Mouse (Mus musculus) heart, embryonic 11.5 days (tissue): ENCODE results near the gene Gab1. TPM values are rescaled to one million over a fixed set of nuclear protein-coding genes. Genes with fewer than 3 reads are reported as not detected.

Experiments
- ATAC-seq: fragments of 200-750 bp; cut with Nextera tagmentation; replicated peaks from 2 replicates; pipeline ENCODE4 v1.8.0; 2017; ENCODE audit warnings: moderate library complexity; ENCODE audit not compliant: insufficient number of reproducible peaks, low FRiP score, low TSS enrichment
- H3K27ac ChIP-seq: fragments of 300-500 bp; sonication (generic); 2 replicates; pipeline ENCODE4 v1.5.1; 2014; ENCODE audit warnings: mild to moderate bottlenecking, low read depth, low read length
- H3K27me3 ChIP-seq: fragments of 300-500 bp; sonication (generic); 2 replicates; pipeline ENCODE4 v1.6.1; 2014; ENCODE audit warnings: mild to moderate bottlenecking, low read length, mixed read lengths; ENCODE audit not compliant: control insufficient read depth, insufficient read depth
- H3K36me3 ChIP-seq: fragments of 300-500 bp; sonication (generic); 2 replicates; pipeline ENCODE4 v1.6.1; 2014; ENCODE audit warnings: mild to moderate bottlenecking, low read length, moderate library complexity, mixed read lengths; ENCODE audit not compliant: control insufficient read depth, insufficient read depth
- H3K4me1 ChIP-seq: fragments of 300-500 bp; sonication (generic); 2 replicates; pipeline ENCODE4 v1.6.1; 2014; ENCODE audit warnings: low read length; ENCODE audit not compliant: control insufficient read depth, insufficient read depth
- H3K4me2 ChIP-seq: fragments of 300-500 bp; sonication (generic); 2 replicates; pipeline ENCODE4 v1.6.1; 2014; ENCODE audit warnings: mild to moderate bottlenecking, moderate library complexity
- H3K4me3 ChIP-seq: fragments of 300-500 bp; sonication (generic); 2 replicates; pipeline ENCODE4 v1.5.1; 2014; ENCODE audit warnings: low read depth, low read length
- H3K9ac ChIP-seq: fragments of 300-500 bp; sonication (generic); 2 replicates; pipeline ENCODE4 v1.6.1; 2014; ENCODE audit warnings: mild to moderate bottlenecking, low read depth, low read length, moderate library complexity
- H3K9me3 ChIP-seq: fragments of 300-500 bp; sonication (generic); replicated peaks from 2 replicates; pipeline ENCODE4 v1.6.1; 2016; ENCODE audit warnings: low read length; ENCODE audit not compliant: control insufficient read depth
- WGBS: fragments of 180-500 bp; shearing (Covaris S2); extraction: QIAGEN DNeasy Blood & Tissue Kit; methylation state at CpG from one replicate; pipeline ENCODE4 v1.1.7; 2014; ENCODE audit not compliant: insufficient replicate concordance; 5-methylcytosine and 5-hydroxymethylcytosine counted together
- polyA plus RNA-seq: library from polyadenylated mRNA; unstranded; fragments of >200 nt; fragmentation: Nextera tagmentation; extraction: Ambion mirVana; gene quantifications from 2 replicates; pipeline ENCODE4 v1.2.1, GENCODE M21; 2014

The Gab1 gene
- polyA plus RNA-seq, 1 experiment from 2014 or later = 35.0 TPM

DNA sequence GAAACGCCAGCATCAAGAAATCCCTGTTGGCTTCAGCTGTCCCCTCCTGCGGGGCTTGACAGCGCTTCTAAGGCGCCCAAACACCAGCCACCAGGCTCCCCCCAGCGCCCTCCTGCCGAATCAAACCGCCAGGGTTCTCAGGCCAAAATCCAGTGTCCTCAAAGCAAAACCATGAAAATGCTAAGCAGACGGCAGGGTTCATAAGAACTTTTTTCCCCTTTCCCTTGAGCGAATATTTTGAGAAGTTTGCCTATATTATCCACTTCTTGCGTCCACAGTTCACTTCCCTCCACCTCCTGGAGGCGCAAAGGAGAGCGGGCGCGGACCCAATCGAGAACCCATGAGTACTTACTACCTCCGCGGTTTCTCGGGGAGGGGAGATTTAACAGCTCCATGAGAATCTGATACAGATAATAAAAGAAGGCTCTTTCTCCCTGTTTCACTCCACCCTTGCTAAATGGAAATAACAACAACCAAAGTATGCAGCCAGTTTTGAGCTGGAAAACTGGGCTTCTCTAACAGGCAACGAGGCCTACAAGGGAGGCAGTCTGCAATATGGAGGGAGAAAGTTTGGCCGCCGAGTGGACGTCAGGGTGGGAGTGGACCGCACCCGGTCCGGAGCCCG, 1.4 kb downstream of the Gab1 start:
- Histone ChIP-seq H3K9ac (peak overlapping the region; percentile 73), H3K36me3 (no peaks in the 10 kb centered on the region), H3K9me3 (no peaks in the 10 kb centered on the region), H3K27ac (peak overlapping the region; percentile 92), H3K4me1 (peaks cover 6% of the 10 kb centered on the region), H3K4me2 (peak overlapping the region; percentile 87), H3K27me3 (no peaks in the 10 kb centered on the region), H3K4me3 (peak overlapping the region; percentile 74)
- no peak for ATAC-seq
- WGBS = 0% methylated on average over 26 of the region's 26 CpGs

DNA sequence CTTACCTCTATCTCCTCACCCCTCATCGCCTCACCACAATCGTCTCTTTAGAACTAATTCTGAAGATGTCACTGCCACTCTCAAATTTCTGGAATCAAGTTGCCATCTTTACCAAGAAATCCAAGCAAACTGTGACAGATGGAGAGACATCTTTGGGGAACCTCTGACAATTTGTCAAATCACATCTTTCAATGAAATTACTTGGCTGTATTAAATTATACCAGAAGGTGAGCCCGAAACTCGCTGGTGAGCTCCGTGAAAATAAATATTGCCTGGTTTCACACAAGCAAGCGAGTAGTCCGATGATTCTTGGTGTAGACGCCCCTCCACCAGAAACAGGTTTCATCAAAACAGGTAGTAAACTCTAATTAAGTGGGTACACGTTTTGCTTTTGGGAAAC, 2.2 kb downstream of the Gab1 start:
- Histone ChIP-seq H3K9ac (peak overlapping the region; percentile 73), H3K4me2 (peak overlapping the region; percentile 87), H3K4me1 (peaks cover 6% of the 10 kb centered on the region), H3K27ac (no peak overlapping the region), H3K36me3 (no peaks in the 10 kb centered on the region), H3K4me3 (peak overlapping the region; percentile 74), H3K9me3 (no peaks in the 10 kb centered on the region), H3K27me3 (no peaks in the 10 kb centered on the region)
- no peak for ATAC-seq
- 37% methylated on average over 9 of the region's 9 CpGs for WGBS

DNA sequence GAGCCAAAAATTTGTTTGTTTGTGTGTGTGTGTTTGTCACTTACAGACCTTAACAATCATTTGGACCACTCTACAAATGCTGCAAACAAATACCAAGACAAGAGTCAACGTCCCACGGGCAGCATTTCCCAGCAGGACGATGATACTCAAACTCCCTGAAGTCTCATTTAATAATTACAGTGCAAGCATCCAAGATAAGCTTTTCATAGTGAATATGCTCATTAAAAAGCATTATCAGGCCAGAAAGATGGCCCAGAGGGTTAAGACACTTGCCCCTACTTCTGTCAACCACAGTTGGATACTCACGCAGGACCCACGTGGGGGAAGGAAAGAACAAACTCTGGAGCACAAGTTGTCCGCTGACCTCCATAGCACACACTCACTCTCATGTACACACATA, 4.8 kb downstream of the Gab1 start:
- no peak for ATAC-seq
- peaks cover 21% of the 10 kb centered on the region for H3K4me1 ChIP-seq
- H3K4me2 ChIP-seq = no peak overlapping the region
- H3K27me3 ChIP-seq = no peaks in the 10 kb centered on the region
- WGBS = 89% methylated on average over 6 of the region's 6 CpGs
- H3K9ac ChIP-seq = no peak overlapping the region
- H3K27ac ChIP-seq = no peak overlapping the region
- no peak overlapping the region for H3K4me3 ChIP-seq
- no peaks in the 10 kb centered on the region for H3K36me3 ChIP-seq
- H3K9me3 ChIP-seq = no peaks in the 10 kb centered on the region

DNA sequence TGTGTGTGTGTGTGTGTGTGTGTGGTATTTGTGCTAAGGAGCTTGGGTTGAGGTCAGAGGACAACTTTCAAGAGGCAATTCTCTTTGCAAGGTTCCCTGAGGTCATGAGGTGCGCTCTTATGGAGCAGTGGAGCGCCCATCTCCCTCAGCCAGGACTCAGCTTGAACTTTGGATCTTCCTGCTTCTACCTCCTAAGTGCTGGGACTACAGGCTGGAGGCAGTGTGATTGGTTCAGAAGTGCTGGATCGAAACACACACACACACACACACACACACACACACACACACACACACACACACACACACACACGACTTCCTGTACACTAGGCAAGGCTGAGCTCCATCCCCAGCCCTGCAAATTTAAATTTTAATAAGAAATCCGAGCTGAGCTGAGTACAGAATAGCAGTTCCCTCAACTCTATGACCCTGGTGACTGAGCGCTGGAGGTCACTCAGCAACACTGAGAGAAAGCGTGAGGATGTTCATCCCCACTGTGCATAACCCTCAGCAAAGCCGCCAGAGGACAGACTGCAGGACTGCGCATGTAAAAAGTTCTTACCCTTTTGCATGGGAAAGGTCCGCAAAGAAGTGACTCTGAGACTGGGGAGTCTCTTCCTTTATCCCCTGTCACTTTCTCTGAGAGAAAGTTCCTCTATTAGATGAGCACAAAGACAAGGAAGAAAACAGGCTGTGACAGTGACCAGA, 6.4 kb downstream of the Gab1 start:
- Histone ChIP-seq H3K4me1 (peaks cover 38% of the 10 kb centered on the region), H3K9ac (no peak overlapping the region)

DNA sequence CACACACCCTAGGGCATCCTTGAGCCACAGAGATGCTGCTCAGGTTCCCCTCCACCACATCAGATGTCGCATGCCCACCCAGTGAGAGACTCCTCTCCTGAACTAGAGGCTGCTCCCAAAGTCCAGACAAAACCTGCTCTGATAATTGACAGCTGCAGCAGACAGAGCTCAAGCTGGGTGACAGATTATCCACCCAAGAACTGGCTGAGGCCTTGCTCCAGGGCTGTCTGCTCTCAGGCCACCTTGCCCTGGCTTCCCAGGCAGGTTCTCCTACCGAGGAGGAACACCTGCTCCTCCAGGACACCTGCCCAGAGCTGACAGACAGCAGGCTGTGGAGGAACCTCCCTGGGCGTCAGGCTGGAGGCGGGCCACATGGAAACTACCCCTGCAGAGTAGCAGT, 7.6 kb downstream of the Gab1 start:
- WGBS = 60% methylated on average over 4 of the region's 4 CpGs
- no peak for ATAC-seq
- no peaks in the 10 kb centered on the region for H3K27me3 ChIP-seq
- H3K36me3 ChIP-seq = no peaks in the 10 kb centered on the region
- H3K4me2 ChIP-seq = no peak overlapping the region
- 0 out of 2 replicates have a peak overlapping the region, but pooled peaks have one; percentile 24 for H3K9ac ChIP-seq
- H3K4me3 ChIP-seq = no peak overlapping the region
- peaks cover 45% of the 10 kb centered on the region for H3K4me1 ChIP-seq
- peak overlapping the region; percentile 0; the same call in 1 of the 2 replicates for H3K27ac ChIP-seq
- no peaks in the 10 kb centered on the region for H3K9me3 ChIP-seq

More for the DNA sequence above, 6.4 kb downstream of the Gab1 start:
- H3K4me2 ChIP-seq = no peak overlapping the region
- 64% methylated on average over 10 of the region's 10 CpGs for WGBS
- H3K9me3 ChIP-seq = no peaks in the 10 kb centered on the region
- no peak overlapping the region for H3K4me3 ChIP-seq
- H3K27me3 ChIP-seq = no peaks in the 10 kb centered on the region
- no peaks in the 10 kb centered on the region for H3K36me3 ChIP-seq
- no peak for ATAC-seq
- H3K27ac ChIP-seq = peak overlapping the region; percentile 54; the same call in 1 of the 2 replicates

DNA sequence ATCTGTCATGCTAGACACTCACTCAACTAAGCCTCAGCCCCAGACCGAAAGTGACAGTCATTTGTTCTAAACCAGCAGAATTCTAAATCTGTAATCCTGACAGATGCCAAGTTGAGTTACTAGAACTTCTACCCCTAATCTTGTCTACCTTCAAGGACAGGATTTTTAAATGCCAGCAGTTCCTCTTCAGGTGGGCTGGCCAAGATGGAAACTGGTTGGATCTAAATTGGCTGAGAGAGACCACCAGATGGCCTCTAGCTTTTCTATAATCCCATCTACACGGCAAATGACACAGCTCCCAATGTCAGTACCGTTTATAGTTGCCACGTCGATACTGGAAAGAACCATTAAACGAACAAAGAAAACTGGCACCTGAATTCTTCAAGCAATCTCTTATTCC, 8.9 kb downstream of the Gab1 start:
- peak overlapping the region; percentile 44 for H3K9ac ChIP-seq
- H3K4me2 ChIP-seq = peak overlapping the region; percentile 41
- no peaks in the 10 kb centered on the region for H3K9me3 ChIP-seq
- H3K27ac ChIP-seq = peak overlapping the region; percentile 80; the same call in 1 of the 2 replicates
- 88% methylated on average over 6 of the region's 6 CpGs for WGBS
- no peaks in the 10 kb centered on the region for H3K27me3 ChIP-seq
- ATAC-seq = no peak
- no peaks in the 10 kb centered on the region; the same call in 1 of the 2 replicates for H3K36me3 ChIP-seq
- H3K4me3 ChIP-seq = no peak overlapping the region
- peaks cover 57% of the 10 kb centered on the region for H3K4me1 ChIP-seq

DNA sequence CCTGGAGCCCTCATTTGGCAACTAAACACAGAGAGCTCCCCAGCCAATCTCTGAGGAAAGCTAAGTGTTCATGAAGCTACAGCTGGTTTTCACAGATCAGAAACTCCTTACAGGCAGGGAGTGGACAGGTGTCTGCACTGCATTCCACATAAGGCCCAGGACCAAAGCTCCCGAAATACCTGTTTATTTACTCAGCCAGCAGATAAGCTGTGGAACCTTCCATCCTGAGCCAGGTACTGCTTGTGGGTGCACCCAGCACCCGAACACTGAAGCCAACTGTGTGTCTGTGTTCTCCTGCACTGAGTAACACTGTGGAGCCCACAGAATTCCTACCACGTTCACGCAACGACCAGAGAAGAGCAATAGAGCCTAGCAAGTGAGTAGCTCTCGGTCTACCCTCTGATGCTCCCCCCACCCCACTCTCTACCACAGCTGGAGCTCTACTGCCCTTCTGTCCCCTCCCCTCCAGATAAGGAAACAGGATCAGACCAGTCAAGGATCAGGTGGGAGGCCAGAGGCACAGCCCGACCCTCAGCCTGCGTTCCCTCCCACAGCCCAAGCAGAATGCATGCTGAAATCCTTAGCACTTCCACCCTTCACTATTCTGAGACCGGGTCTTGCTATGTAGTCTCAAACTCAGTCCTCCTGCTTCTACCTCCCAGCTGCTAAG, 9.6 kb downstream of the Gab1 start:
- Histone ChIP-seq H3K27ac (peak overlapping the region; percentile 80), H3K9me3 (no peaks in the 10 kb centered on the region), H3K27me3 (no peaks in the 10 kb centered on the region), H3K4me1 (peaks cover 65% of the 10 kb centered on the region), H3K9ac (peak overlapping the region; percentile 44), H3K36me3 (no peaks in the 10 kb centered on the region; the same call in 1 of the 2 replicates), H3K4me2 (peak overlapping the region; percentile 41), H3K4me3 (no peak overlapping the region)
- ATAC-seq = no peak; the same call in 1 of the 2 replicates
- 26% methylated on average over 9 of the region's 9 CpGs for WGBS

DNA sequence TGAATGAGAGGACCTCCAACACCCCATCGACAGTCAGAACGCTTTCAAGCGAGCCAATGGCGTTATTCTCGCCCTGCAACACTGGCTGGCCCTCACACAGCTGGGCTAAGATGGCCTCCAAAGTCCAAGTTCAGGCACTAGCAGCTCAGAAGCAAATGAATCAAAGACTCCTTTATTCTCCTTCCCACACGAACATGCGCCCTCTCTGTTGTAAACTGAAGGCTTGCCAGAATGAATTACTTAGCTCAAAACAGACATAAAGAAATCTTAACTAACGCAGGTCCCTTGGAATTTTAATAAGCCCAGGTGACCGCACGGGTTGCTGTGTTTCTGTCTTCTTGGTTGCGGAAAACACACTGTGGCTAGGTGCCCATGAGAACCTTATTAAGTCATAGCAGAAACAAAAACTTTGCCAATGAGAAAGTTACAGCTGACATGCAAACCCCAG, 10.4 kb downstream of the Gab1 start:
- ATAC-seq = no peak
- Histone ChIP-seq H3K9ac (0 out of 2 replicates have a peak overlapping the region, but pooled peaks have one; percentile 6), H3K36me3 (no peaks in the 10 kb centered on the region; the same call in 1 of the 2 replicates), H3K27me3 (no peaks in the 10 kb centered on the region), H3K9me3 (no peaks in the 10 kb centered on the region), H3K27ac (peak overlapping the region; percentile 80), H3K4me2 (peak overlapping the region; percentile 61), H3K4me3 (no peak overlapping the region), H3K4me1 (peaks cover 72% of the 10 kb centered on the region)
- 63% methylated on average over 11 of the region's 11 CpGs for WGBS
